Mouse (Mus musculus) C2C12 (cell line): ENCODE measurements around the gene Dyrk3.

Experiments used
- CTCF ChIP-seq: IDR thresholded peaks from one replicate; pipeline ENCODE4 v1.5.1; 2011; ENCODE audit not compliant: control insufficient read depth, insufficient read depth, insufficient read length
- MAX ChIP-seq: IDR thresholded peaks from one replicate; pipeline ENCODE4 v1.6.1; 2011; ENCODE audit warnings: mild to moderate bottlenecking, control low read depth
- MYOD1 ChIP-seq: IDR thresholded peaks from one replicate; pipeline ENCODE4 v1.6.1; 2011; ENCODE audit warnings: low read depth; ENCODE audit not compliant: control insufficient read depth, insufficient read length
- MYOG ChIP-seq: IDR thresholded peaks from one replicate; pipeline ENCODE4 v1.6.1; 2011; ENCODE audit not compliant: control insufficient read depth, insufficient read length; ENCODE audit errors: extremely low read depth
- USF1 ChIP-seq: IDR thresholded peaks from one replicate; pipeline ENCODE4 v1.6.1; 2011; ENCODE audit warnings: low read depth, mild to moderate bottlenecking, control low read depth, moderate library complexity

- TF ChIP-seq CTCF (no peak), MYOD1 (no peak), USF1 (no peak), MAX (no peak), MYOG (no peak)
Measured at GRCm38 (mm10) chr1:131164427-131164826, 26.3 kb upstream of the Dyrk3 start.
